Mouse (Mus musculus) G1E (cell line): Measurements from ENCODE around the gene Gca.

ENCODE experiments used
- CTCF ChIP-seq: IDR thresholded peaks from 2 replicates; pipeline ENCODE4 v1.5.1; 2012; ENCODE audit warnings: low read depth, low read length, inconsistent platforms, mixed read lengths
- POLR2AphosphoS5 ChIP-seq: IDR thresholded peaks from 2 replicates; pipeline ENCODE4 v1.6.1; 2012; ENCODE audit warnings: low read depth, low read length, inconsistent platforms; ENCODE audit not compliant: insufficient replicate concordance
- TAL1 ChIP-seq: conservative IDR thresholded peaks from 2 replicates; pipeline ENCODE4 v1.6.1; 2012; ENCODE audit warnings: low read depth, low read length, inconsistent platforms, mixed read lengths

GRCm38 (mm10) chr2:62669848-62670247, 5.8 kb downstream of the Gca start:
- TF ChIP-seq CTCF (no peak), TAL1 (no peak), POLR2AphosphoS5 (no peak)
